ENCODE assay signal across 8 mouse cellular contexts in the genomic region with DNA sequence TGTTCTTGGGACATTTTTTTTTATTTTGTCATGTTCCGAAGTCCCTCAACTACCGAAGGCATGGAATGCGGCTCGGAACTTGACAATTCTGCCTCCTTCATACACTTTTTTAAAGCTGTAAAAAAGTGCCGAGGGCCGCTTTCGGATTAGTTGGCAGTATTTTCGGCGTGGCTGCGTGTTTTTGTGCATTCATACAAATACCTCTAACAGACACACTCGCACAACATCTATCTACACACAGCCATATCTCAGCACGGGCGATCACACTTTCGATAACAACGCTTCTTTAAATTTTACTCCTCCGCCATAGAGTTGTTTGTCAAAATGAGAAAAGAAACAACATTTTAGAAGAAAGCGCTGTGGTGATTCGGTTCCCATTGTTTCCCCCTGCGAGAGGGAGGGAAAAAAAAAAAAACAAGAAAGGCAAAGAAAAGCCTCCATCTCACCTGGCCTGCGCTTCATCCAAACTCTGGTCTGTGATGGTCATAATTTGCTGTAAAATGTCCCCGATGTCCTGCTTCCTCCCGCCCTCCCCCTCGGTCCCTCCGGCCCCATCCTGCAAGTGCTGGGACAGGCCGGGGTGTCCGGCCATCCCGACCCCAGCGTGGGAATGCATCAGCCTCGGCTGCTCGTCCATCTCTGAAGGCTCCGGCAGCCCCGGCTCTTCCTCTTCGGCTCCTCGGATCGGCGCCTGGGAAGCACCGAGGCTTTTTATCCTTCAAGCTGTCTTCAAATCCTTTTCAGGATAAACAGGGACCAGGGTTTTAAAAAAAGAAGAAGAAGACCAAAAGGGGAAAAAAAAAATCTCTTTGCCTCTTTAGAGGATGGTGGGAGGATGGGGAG. TPM values are rescaled to one million over a fixed set of nuclear protein-coding genes. Genes with fewer than 3 reads are reported as not detected.
DNase-seq lines count a peak whose midpoint lies in the region; ATAC-seq and TF ChIP-seq lines count a peak whose summit lies in the region.

No protein-coding gene starts in this region.

- no peak for TF ChIP-seq CTCF in midbrain, postnatal 0 days (IDR thresholded peaks at IDR 0.05)

- peak overlapping the region; percentile 80 for H3K4me2 ChIP-seq in embryonic facial prominence, embryonic 14.5 days (ENCODE audit: low read depth, low read length)
- peak overlapping the region; percentile 51 for H3K4me2 ChIP-seq in limb, embryonic 15.5 days
- H3K4me2 ChIP-seq in midbrain, postnatal 0 days (ENCODE audit: low read depth, low read length, poor library complexity, severe bottlenecking), result peak overlapping the region; percentile 69

- H3K27me3 ChIP-seq in erythroblast, embryonic 14.5 days (ENCODE audit: control insufficient read depth), result peaks cover 25% of the 10 kb centered on the region
- H3K27me3 ChIP-seq in embryonic facial prominence, embryonic 14.5 days (replicated peaks; ENCODE audit: control insufficient read depth, insufficient read depth, low read length), result no peaks in the 10 kb centered on the region
- H3K27me3 ChIP-seq in limb, embryonic 15.5 days, result no peaks in the 10 kb centered on the region
- H3K27me3 ChIP-seq in midbrain, postnatal 0 days (ENCODE audit: insufficient read depth, low read length), result no peaks in the 10 kb centered on the region

- H3K9ac ChIP-seq in embryonic facial prominence, embryonic 14.5 days (ENCODE audit: low read depth, low read length), result peak overlapping the region; percentile 97
- peak overlapping the region; percentile 67 for H3K9ac ChIP-seq in limb, embryonic 15.5 days
- H3K9ac ChIP-seq in midbrain, postnatal 0 days (replicated peaks; ENCODE audit: low read length, poor library complexity, severe bottlenecking), result peak overlapping the region; percentile 97

- peak overlapping the region; percentile 100 for H3K27ac ChIP-seq in embryonic facial prominence, embryonic 14.5 days (replicated peaks; ENCODE audit: low read depth, low read length)
- peak overlapping the region; percentile 96 for H3K27ac ChIP-seq in limb, embryonic 15.5 days
- H3K27ac ChIP-seq in midbrain, postnatal 0 days (ENCODE audit: low read depth, low read length), result peak overlapping the region; percentile 98

- WGBS in embryonic facial prominence, embryonic 14.5 days, result under 1% methylated on average over 36 of the region's 37 CpGs
- 0% methylated on average over 37 of the region's 37 CpGs for WGBS in limb, embryonic 15.5 days
- under 1% methylated on average over 37 of the region's 37 CpGs for WGBS in midbrain, postnatal 0 days

- no peak for ATAC-seq in erythroblast, adult 5-6 weeks (replicated peaks; ENCODE audit: low FRiP score, poor library complexity, severe bottlenecking)
- ATAC-seq in embryonic facial prominence, embryonic 14.5 days (ENCODE audit: low read depth), result no peak
- ATAC-seq in limb, embryonic 15.5 days (ENCODE audit: insufficient number of reproducible peaks, low FRiP score, low TSS enrichment, low read depth), result no peak
- ATAC-seq in midbrain, postnatal 0 days (ENCODE audit: low FRiP score), result no peak

- H3K4me3 ChIP-seq in erythroblast, embryonic 14.5 days (replicated peaks), result peak overlapping the region; percentile 60
- H3K4me3 ChIP-seq in embryonic facial prominence, embryonic 14.5 days (ENCODE audit: low read depth, low read length), result peak overlapping the region; percentile 80
- peak overlapping the region; percentile 73 for H3K4me3 ChIP-seq in limb, embryonic 15.5 days
- peak overlapping the region; percentile 71 for H3K4me3 ChIP-seq in midbrain, postnatal 0 days (ENCODE audit: low read depth, low read length)

- peaks cover 15% of the 10 kb centered on the region for H3K4me1 ChIP-seq in erythroblast, embryonic 14.5 days (ENCODE audit: control insufficient read depth)
- H3K4me1 ChIP-seq in embryonic facial prominence, embryonic 14.5 days (ENCODE audit: control insufficient read depth, insufficient read depth, low read length), result peaks cover 23% of the 10 kb centered on the region
- H3K4me1 ChIP-seq in limb, embryonic 15.5 days, result peaks cover 13% of the 10 kb centered on the region
- H3K4me1 ChIP-seq in midbrain, postnatal 0 days (ENCODE audit: insufficient read depth, low read length), result no peaks in the 10 kb centered on the region

- H3K36me3 ChIP-seq in erythroblast, embryonic 14.5 days (ENCODE audit: control insufficient read depth), result no peaks in the 10 kb centered on the region
- no peaks in the 10 kb centered on the region for H3K36me3 ChIP-seq in embryonic facial prominence, embryonic 14.5 days (ENCODE audit: control insufficient read depth, insufficient read depth, low read length)
- H3K36me3 ChIP-seq in limb, embryonic 15.5 days, result no peaks in the 10 kb centered on the region
- no peaks in the 10 kb centered on the region for H3K36me3 ChIP-seq in midbrain, postnatal 0 days (ENCODE audit: insufficient read depth, low read length)

- peak; percentile 71 for DNase-seq in adrenal gland, postnatal 14 days
- peak; percentile 47 for DNase-seq in embryonic facial prominence, embryonic 14.5 days (ENCODE audit: low spot score)
- peak; percentile 57 to 61 for DNase-seq in heart, postnatal 14 days
- DNase-seq in midbrain, postnatal 0 days (ENCODE audit: low spot score), result no peak
- DNase-seq in layer of hippocampus, adult 8-10 months (ENCODE audit: low spot score in 2 of 2), result no peak

- no peaks in the 10 kb centered on the region for H3K9me3 ChIP-seq in erythroblast, embryonic 14.5 days (ENCODE audit: control insufficient read depth, low read length)
- H3K9me3 ChIP-seq in embryonic facial prominence, embryonic 14.5 days (ENCODE audit: control insufficient read depth, low read length), result no peaks in the 10 kb centered on the region
- H3K9me3 ChIP-seq in limb, embryonic 15.5 days, result no peaks in the 10 kb centered on the region
- no peaks in the 10 kb centered on the region for H3K9me3 ChIP-seq in midbrain, postnatal 0 days (ENCODE audit: low read length)

- intact Hi-C loops in heart, postnatal 14 days (cut with DNase I), result no loop called here

RNA-seq across cellular contexts. Expression of gene Pbx1, which starts 1.0 kb away (rescaled TPM):
- 0.06 and 0.08 TPM in 2 replicates for polyA plus RNA-seq in erythroblast, embryonic 14.5 days (2012)
- total RNA-seq in erythroblast, adult 5-6 weeks (2015; ENCODE audit: low replicate concordance), result 5.6 and 6.1 TPM in 2 replicates
- total RNA-seq in erythroblast, adult 5-6 weeks (2017; ENCODE audit: low replicate concordance), result 3.2 and 5.2 TPM in 2 replicates
- total RNA-seq in adrenal gland, postnatal 14 days (2021), result 163 and 168 TPM in 2 replicates
- 30.5 and 34.7 TPM in 2 replicates for polyA plus RNA-seq in embryonic facial prominence, embryonic 14.5 days (2014; fragmentation: Nextera tagmentation; extraction: Ambion mirVana)
- 10 to 100 TPM; 54.2 to 63.0 TPM for total RNA-seq in heart, postnatal 14 days (2021)
- polyA plus RNA-seq in limb, embryonic 15.5 days (2015; fragmentation: Nextera tagmentation; extraction: Ambion mirVana), result 18.6 and 25.5 TPM in 2 replicates
- 83.4 and 104 TPM in 2 replicates for total RNA-seq in midbrain, postnatal 0 days (2014; rRNA removed)
- polyA plus RNA-seq in midbrain, postnatal 0 days (2015; fragmentation: Nextera tagmentation; extraction: Ambion mirVana), result 50.6 and 57.6 TPM in 2 replicates
- total RNA-seq in layer of hippocampus, adult 8-10 months (2022), result 100 to 1,000 TPM; 117 to 134 (median 122) TPM

Comparison
In these comparisons a context has a peak if more than half of its experiments do, and no peak if none do; other contexts are left out.
1. DNase-seq: peak in adrenal gland, postnatal 14 days (single experiment), embryonic facial prominence, embryonic 14.5 days (single experiment) and heart, postnatal 14 days (2 of 2); none in midbrain, postnatal 0 days (single experiment) and layer of hippocampus, adult 8-10 months (0 of 2).
2. RNA of gene Pbx1, which starts 1.0 kb away (total RNA-seq): 163 to 168 TPM in adrenal gland, postnatal 14 days, 117 to 134 TPM in layer of hippocampus, adult 8-10 months, 83.4 to 104 TPM in midbrain, postnatal 0 days and 54.2 to 63.0 TPM in heart, postnatal 14 days; 3.2 to 6.1 TPM in erythroblast, adult 5-6 weeks; every median in the first group is over 4 times any median in the second.
3. Peak in every context shown above with its lines, with median percentiles within 50 percentile points of each other: H3K4me3 ChIP-seq, H3K27ac ChIP-seq, H3K4me2 ChIP-seq and H3K9ac ChIP-seq.